In the genomic region with DNA sequence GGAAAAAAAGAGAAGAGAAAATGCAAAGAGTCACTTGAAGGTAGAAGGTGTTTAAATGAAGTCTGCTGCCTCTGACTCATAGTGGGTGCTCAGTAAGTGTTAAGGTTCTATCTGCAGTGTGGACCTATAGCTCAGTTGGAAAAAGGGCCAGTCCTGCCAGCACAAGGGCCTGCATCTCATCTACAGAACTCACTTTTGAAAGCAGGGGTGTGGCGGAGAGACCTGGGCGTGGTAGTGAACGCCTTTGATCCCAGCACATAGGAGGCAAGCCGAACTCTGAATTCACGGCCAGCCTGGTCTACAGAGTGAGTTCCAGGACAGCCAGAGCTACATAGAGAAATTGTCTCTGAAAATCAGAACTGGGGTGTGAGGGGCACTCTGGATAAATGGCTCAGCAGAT, we compare ENCODE assay signal across 25 mouse cellular contexts. TPM values are rescaled to one million over a fixed set of nuclear protein-coding genes. Genes with fewer than 3 reads are reported as not detected.
DNase-seq lines count a peak whose midpoint lies in the region; ATAC-seq and TF ChIP-seq lines count a peak whose summit lies in the region.
"Had no signal": no experiment of that assay in that cellular context is flagged by ENCODE, and none has a peak within 500 bp of the region (broad histone marks: within the 10 kb centered on the region; RNA-seq: fewer than 3 reads in every experiment).

No protein-coding gene starts in this region.

- peak overlapping the region; percentile 39 for H3K9ac ChIP-seq in liver, embryonic 14.5 days (replicated peaks)
- no peak overlapping the region for H3K9ac ChIP-seq in kidney, embryonic 14.5 days (ENCODE audit: low read depth, low read length)
- H3K9ac ChIP-seq: midbrain, embryonic 12.5 days; neural tube, embryonic 15.5 days had no signal

- peak overlapping the region; percentile 36 for H3K27ac ChIP-seq in liver, embryonic 14.5 days
- no peak overlapping the region for H3K27ac ChIP-seq in kidney, embryonic 14.5 days (ENCODE audit: low read depth, low read length)
- H3K27ac ChIP-seq: embryonic facial prominence, embryonic 10.5 days; heart, embryonic 10.5 days; hindbrain, embryonic 10.5 days; kidney, postnatal 0 days; left cerebral cortex, adult 2 months; midbrain, embryonic 12.5 days; neural tube, embryonic 15.5 days had no signal

- H3K4me2 ChIP-seq in liver, embryonic 14.5 days (ENCODE audit: low read depth), result peak overlapping the region; percentile 50
- H3K4me2 ChIP-seq in kidney, embryonic 14.5 days (replicated peaks; ENCODE audit: low read depth, low read length), result no peak overlapping the region
- H3K4me2 ChIP-seq: midbrain, embryonic 12.5 days; neural tube, embryonic 15.5 days had no signal

- H3K27me3 ChIP-seq in erythroblast, embryonic 14.5 days (ENCODE audit: control insufficient read depth), result no peaks in the 10 kb centered on the region
- no peaks in the 10 kb centered on the region for H3K27me3 ChIP-seq in liver, embryonic 14.5 days (ENCODE audit: control insufficient read depth, insufficient read depth, low read length)
- H3K27me3 ChIP-seq in kidney, embryonic 14.5 days (ENCODE audit: control insufficient read depth, insufficient read depth, low read length), result no peaks in the 10 kb centered on the region
- H3K27me3 ChIP-seq: midbrain, embryonic 12.5 days; neural tube, embryonic 15.5 days had no signal

- peaks cover 62% of the 10 kb centered on the region for H3K36me3 ChIP-seq in erythroblast, embryonic 14.5 days (ENCODE audit: control insufficient read depth)
- peaks cover under 1% of the 10 kb centered on the region for H3K36me3 ChIP-seq in liver, embryonic 14.5 days (replicated peaks; ENCODE audit: control insufficient read depth, insufficient read depth, low read depth)
- peaks cover 2% of the 10 kb centered on the region; the same call in 1 of the 2 replicates for H3K36me3 ChIP-seq in kidney, embryonic 14.5 days (ENCODE audit: control insufficient read depth, insufficient read depth, low read length)

- DNase-seq in spleen, adult 12 weeks (ENCODE audit: low spot score), result peak; percentile 51
- no peak for DNase-seq in spleen, adult 18-20 months
- peak; percentile 62 to 69 (median 64) for DNase-seq in liver, embryonic 14.5 days (ENCODE audit: low read depth in 3 of 3, low spot score in 3 of 3)
- DNase-seq in frontal cortex, postnatal 10 days (ENCODE audit: low spot score in 2 of 2), result no peak
- no peak for DNase-seq in kidney, postnatal 36 days
- DNase-seq: adrenal gland, postnatal 14 days; cerebellum, adult 11 months; cerebellum, adult 9-11 months; gastrocnemius, postnatal 10 days; kidney, adult 18-20 months; lung, adult 18-20 months; right cerebral cortex, adult 18-20 months; right cerebral cortex, postnatal 4 days; thymus, adult 2 months had no signal

- WGBS in liver, embryonic 14.5 days (ENCODE audit: insufficient replicate concordance), result 24% methylated on average over 5 of the region's 5 CpGs
- 91% methylated on average over 5 of the region's 5 CpGs for WGBS in kidney, embryonic 14.5 days

- H3K4me3 ChIP-seq in erythroblast, embryonic 14.5 days (replicated peaks), result peak overlapping the region; percentile 59
- H3K4me3 ChIP-seq in liver, embryonic 14.5 days (ENCODE audit: insufficient read depth in 1 of 2, low read depth in 2 of 2, low read length in 2 of 2), result peak overlapping the region in 1 of 2 experiments; percentile 15; a peak in 1 of 4 replicates
- no peak overlapping the region for H3K4me3 ChIP-seq in kidney, embryonic 14.5 days (ENCODE audit: low read length)
- H3K4me3 ChIP-seq: embryonic facial prominence, embryonic 10.5 days; heart, embryonic 10.5 days; hindbrain, embryonic 10.5 days; left cerebral cortex, adult 2 months; midbrain, embryonic 12.5 days; neural tube, embryonic 15.5 days had no signal

- TF ChIP-seq EP300 in liver, embryonic 14.5 days (IDR thresholded peaks at IDR 0.05; ENCODE audit: low read depth), result no peak

- H3K9me3 ChIP-seq in erythroblast, embryonic 14.5 days (ENCODE audit: control insufficient read depth, low read length), result no peaks in the 10 kb centered on the region
- no peaks in the 10 kb centered on the region for H3K9me3 ChIP-seq in liver, embryonic 14.5 days (ENCODE audit: control insufficient read depth, low read length)
- no peaks in the 10 kb centered on the region for H3K9me3 ChIP-seq in kidney, embryonic 14.5 days (ENCODE audit: control insufficient read depth, low read length)
- H3K9me3 ChIP-seq: embryonic facial prominence, embryonic 10.5 days; heart, embryonic 10.5 days; hindbrain, embryonic 10.5 days; midbrain, embryonic 12.5 days; neural tube, embryonic 15.5 days had no signal

- no peak for TF ChIP-seq CTCF in liver, embryonic 14.5 days (IDR thresholded peaks at IDR 0.05; ENCODE audit: low read depth)

- peak; percentile 50 for ATAC-seq in liver, embryonic 14.5 days (ENCODE audit: insufficient read depth)
- ATAC-seq in kidney, embryonic 14.5 days (ENCODE audit: low FRiP score, low TSS enrichment), result no peak
- ATAC-seq: CD4-positive, CD25-positive, alpha-beta regulatory T cell, adult 4 months; forebrain, embryonic 14.5 days had no signal

- H3K4me1 ChIP-seq in erythroblast, embryonic 14.5 days (ENCODE audit: control insufficient read depth), result peaks cover 75% of the 10 kb centered on the region
- H3K4me1 ChIP-seq in liver, embryonic 14.5 days (replicated peaks; ENCODE audit: control insufficient read depth in 2 of 2, insufficient read depth in 2 of 2, low read length in 1 of 2), result peaks cover 31 to 38% of the 10 kb centered on the region in 2 experiments
- H3K4me1 ChIP-seq in kidney, embryonic 14.5 days (ENCODE audit: control insufficient read depth, insufficient read depth, low read length), result no peaks in the 10 kb centered on the region
- H3K4me1 ChIP-seq: hindbrain, embryonic 10.5 days; midbrain, embryonic 12.5 days had no signal

RNA-seq across cellular contexts. Expression of gene Haao, which starts 37.5 kb away (rescaled TPM):
- polyA plus RNA-seq in erythroblast, embryonic 14.5 days (2012), result 0.12 TPM in 1 of 2 replicates, not detected in the other
- polyA plus RNA-seq in liver, embryonic 14.5 days (2012; rRNA removed), result 14.2 and 19.6 TPM in 2 replicates
- polyA plus RNA-seq in liver, embryonic 14.5 days (2014; fragmentation: Nextera tagmentation; extraction: Ambion mirVana), result 30.5 and 33.3 TPM in 2 replicates
- 0.72 and 0.91 TPM in 2 replicates for polyA plus RNA-seq in kidney, embryonic 14.5 days (2014; fragmentation: Nextera tagmentation; extraction: Ambion mirVana)
- polyA plus RNA-seq: embryonic facial prominence, embryonic 10.5 days had no signal

Comparison
In these comparisons a context has a peak if more than half of its experiments do, and no peak if none do; other contexts are left out.
1. DNase-seq: peak in spleen, adult 12 weeks (single experiment) and liver, embryonic 14.5 days (3 of 3); none in spleen, adult 18-20 months (0 of 2), frontal cortex, postnatal 10 days (0 of 2) and kidney, postnatal 36 days (0 of 2).